Mouse (Mus musculus) liver, embryonic 12.5 days (tissue): ENCODE data around the gene Trp53inp2. TPM values are rescaled to one million over a fixed set of nuclear protein-coding genes. Genes with fewer than 3 reads are reported as not detected.

Experiments used
- ATAC-seq: fragments of 200-750 bp; cut with Nextera tagmentation; 2 replicates; pipeline ENCODE4 v1.8.0; 2017; ENCODE audit warnings: moderate number of reproducible peaks, mild to moderate bottlenecking, moderate library complexity
- H3K27ac ChIP-seq: fragments of 300-500 bp; sonication (generic); 2 replicates; pipeline ENCODE4 v1.5.1; 2016; ENCODE audit warnings: mild to moderate bottlenecking
- H3K27me3 ChIP-seq: fragments of 300-500 bp; sonication (generic); replicated peaks from 2 replicates; pipeline ENCODE4 v1.6.1; 2016; ENCODE audit warnings: mild to moderate bottlenecking, moderate library complexity
- H3K36me3 ChIP-seq: fragments of 300-500 bp; sonication (generic); 2 replicates; pipeline ENCODE4 v1.6.1; 2016; ENCODE audit warnings: mild to moderate bottlenecking, moderate library complexity
- H3K4me1 ChIP-seq: fragments of 300-500 bp; sonication (generic); 2 replicates; pipeline ENCODE4 v1.6.1; 2016
- H3K4me2 ChIP-seq: fragments of 300-500 bp; sonication (generic); 2 replicates; pipeline ENCODE4 v1.6.1; 2016; ENCODE audit warnings: mild to moderate bottlenecking, moderate library complexity
- H3K4me3 ChIP-seq: fragments of 300-500 bp; sonication (generic); 2 replicates; pipeline ENCODE4 v1.5.1; 2016; ENCODE audit warnings: mild to moderate bottlenecking, moderate library complexity
- H3K9ac ChIP-seq: fragments of 300-500 bp; sonication (generic); 2 replicates; pipeline ENCODE4 v1.6.1; 2016; ENCODE audit warnings: mild to moderate bottlenecking, moderate library complexity
- H3K9me3 ChIP-seq: fragments of 300-500 bp; sonication (generic); replicated peaks from 2 replicates; pipeline ENCODE4 v1.6.1; 2016; ENCODE audit warnings: mild to moderate bottlenecking, moderate library complexity
- WGBS: fragments of 180-500 bp; shearing (Covaris S2); methylation state at CpG from one replicate; pipeline ENCODE4 v1.1.7; 2016; ENCODE audit not compliant: insufficient replicate concordance; 5-methylcytosine and 5-hydroxymethylcytosine counted together
- polyA plus RNA-seq: library from polyadenylated mRNA; unstranded; fragments of >200 nt; fragmentation: Nextera tagmentation; extraction: Ambion mirVana; gene quantifications from 2 replicates; pipeline ENCODE4 v1.2.1, GENCODE M21; 2016

Trp53inp2 gene
- polyA plus RNA-seq, 1 experiment from 2014 or later: 2.5 TPM

DNA sequence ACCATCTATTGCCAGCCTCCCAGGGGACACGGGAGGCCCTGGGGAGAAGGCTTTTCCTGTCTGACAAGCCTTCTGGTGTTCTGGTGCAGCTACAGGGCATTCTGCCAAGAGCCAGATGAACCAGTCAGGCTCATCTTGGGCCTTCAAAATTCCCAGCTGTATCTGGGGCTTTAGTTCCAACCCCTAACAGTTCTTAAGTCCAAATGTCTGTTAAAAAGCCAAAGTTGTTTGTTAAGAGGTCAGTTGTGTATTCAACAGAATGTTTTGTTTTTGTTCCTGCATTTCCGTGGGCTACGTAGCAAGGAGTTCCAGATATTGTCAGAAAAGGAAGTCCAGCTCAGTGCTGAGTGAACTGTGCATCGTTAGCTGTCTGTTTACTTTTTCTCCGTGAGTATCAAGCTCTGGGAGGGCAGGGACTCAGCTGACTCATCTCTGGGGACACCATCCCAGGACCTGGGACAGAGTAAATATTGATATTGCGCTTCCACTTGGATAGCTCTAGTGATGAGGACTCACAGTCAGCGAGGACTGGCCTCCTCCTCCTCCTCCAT lies 11.5 kb upstream of the Trp53inp2 start:
- no peaks in the 10 kb centered on the region for H3K36me3 ChIP-seq
- ATAC-seq: peak; percentile 62
- 39% methylated on average over 7 of the region's 7 CpGs for WGBS
- H3K4me3 ChIP-seq: no peak overlapping the region
- peaks cover 13% of the 10 kb centered on the region for H3K4me1 ChIP-seq
- no peaks in the 10 kb centered on the region for H3K9me3 ChIP-seq
- H3K4me2 ChIP-seq: peak overlapping the region; percentile 0; the same call in 1 of the 2 replicates
- H3K9ac ChIP-seq: no peak overlapping the region
- H3K27me3 ChIP-seq: no peaks in the 10 kb centered on the region; the same call in 1 of the 2 replicates
- H3K27ac ChIP-seq: peak overlapping the region; percentile 58

DNA sequence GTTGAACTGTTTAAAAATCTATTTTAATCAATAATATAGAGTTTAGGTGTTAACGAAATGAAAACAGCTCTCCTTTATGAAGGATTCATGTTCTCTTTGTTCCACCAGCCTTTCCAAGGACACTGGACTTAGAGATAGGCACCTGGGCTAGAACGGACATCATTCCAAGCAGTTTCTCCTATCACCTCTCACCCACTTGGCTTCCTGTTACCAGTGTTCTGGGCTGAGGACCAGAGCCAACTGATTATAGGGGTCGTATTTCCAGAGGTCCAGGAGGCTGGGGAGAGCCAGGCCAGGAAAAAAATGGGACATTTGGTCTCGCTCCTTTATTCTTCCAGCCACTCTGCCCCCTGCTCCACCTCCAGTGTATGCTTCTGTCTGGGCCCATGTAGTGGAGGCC lies 8.4 kb upstream of the Trp53inp2 start:
- WGBS: 48% methylated on average over 4 of the region's 4 CpGs
- no peak for ATAC-seq
- H3K4me1 ChIP-seq: peaks cover 13% of the 10 kb centered on the region
- no peak overlapping the region for H3K4me3 ChIP-seq
- H3K4me2 ChIP-seq: no peak overlapping the region
- H3K9me3 ChIP-seq: no peaks in the 10 kb centered on the region
- peaks cover 7% of the 10 kb centered on the region; the same call in 1 of the 2 replicates for H3K27me3 ChIP-seq
- H3K27ac ChIP-seq: no peak overlapping the region
- H3K36me3 ChIP-seq: no peaks in the 10 kb centered on the region
- no peak overlapping the region for H3K9ac ChIP-seq

DNA sequence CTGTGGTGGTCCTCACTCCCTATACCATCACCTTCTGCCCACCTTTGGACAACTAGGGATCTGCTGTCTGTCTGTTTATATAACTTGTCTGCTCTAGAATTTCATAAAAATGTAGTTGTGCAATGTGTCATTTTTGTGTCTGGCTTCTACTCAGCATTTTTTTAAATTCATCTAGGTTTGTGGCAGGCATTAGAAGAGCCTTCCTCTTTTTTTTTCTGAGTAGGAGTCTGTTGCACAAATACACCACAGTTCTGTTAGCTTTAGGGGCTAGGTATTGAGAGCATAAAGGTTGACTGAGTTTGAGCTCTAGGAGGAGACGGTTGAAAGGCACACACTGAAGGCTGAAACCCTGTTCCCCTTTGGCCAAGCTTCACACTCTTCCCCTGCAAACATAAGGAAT lies 7.6 kb upstream of the Trp53inp2 start:
- H3K27ac ChIP-seq: no peak overlapping the region
- H3K36me3 ChIP-seq: no peaks in the 10 kb centered on the region
- H3K4me3 ChIP-seq: no peak overlapping the region
- peaks cover 13% of the 10 kb centered on the region for H3K4me1 ChIP-seq
- H3K4me2 ChIP-seq: no peak overlapping the region
- WGBS: 37% methylated on average over 1 of the region's 1 CpGs
- ATAC-seq: no peak
- H3K9ac ChIP-seq: no peak overlapping the region
- H3K9me3 ChIP-seq: no peaks in the 10 kb centered on the region
- peaks cover 11% of the 10 kb centered on the region for H3K27me3 ChIP-seq

DNA sequence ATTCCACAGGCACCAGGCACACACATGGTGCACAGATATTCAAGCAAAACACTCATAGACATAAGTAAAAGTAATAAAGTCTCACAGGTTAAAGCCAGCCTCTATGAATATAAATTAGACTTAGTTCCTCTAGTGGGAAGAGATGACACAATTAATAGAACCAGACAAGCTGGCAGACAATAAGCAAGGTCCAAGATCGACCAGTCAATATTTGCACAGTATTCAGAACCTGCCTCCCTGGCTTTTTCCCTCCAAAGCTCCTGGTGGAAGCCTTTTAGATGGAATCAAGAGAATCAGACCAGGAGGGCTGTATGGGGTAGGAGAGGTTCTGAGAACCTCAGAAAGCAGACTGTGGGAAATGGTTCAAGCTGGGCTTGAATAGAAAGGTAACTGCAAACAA lies 7.0 kb upstream of the Trp53inp2 start:
- Histone ChIP-seq H3K4me3 (no peak overlapping the region), H3K4me1 (peaks cover 13% of the 10 kb centered on the region), H3K4me2 (no peak overlapping the region), H3K9me3 (no peaks in the 10 kb centered on the region), H3K27me3 (peaks cover 17% of the 10 kb centered on the region), H3K9ac (no peak overlapping the region), H3K36me3 (no peaks in the 10 kb centered on the region), H3K27ac (no peak overlapping the region)
- no peak for ATAC-seq
- WGBS: 52% methylated on average over 1 of the region's 1 CpGs

DNA sequence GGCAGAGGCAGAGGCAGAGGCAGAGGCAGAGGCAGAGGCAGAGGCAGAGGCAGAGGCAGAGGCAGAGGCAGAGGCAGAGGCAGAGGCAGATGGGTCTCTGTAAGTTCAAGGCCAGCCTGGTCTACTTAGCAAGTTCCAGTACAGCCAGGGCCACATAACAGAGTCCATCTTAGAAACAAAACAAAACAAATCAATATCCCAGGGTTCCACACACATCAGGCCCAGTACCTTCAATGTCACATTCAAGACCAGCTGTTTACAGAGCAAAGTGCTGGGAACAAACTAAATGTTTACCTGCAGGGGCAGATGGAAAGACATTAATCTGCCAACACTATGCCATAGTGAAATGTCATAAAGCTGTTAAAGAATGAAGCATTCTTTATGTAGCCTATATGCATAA lies 6.3 kb upstream of the Trp53inp2 start:
- Histone ChIP-seq H3K36me3 (no peaks in the 10 kb centered on the region), H3K27me3 (peaks cover 23% of the 10 kb centered on the region), H3K4me1 (0 out of 2 replicates have a peak, but pooled peaks cover 8% of the 10 kb centered on the region), H3K4me3 (no peak overlapping the region), H3K9me3 (no peaks in the 10 kb centered on the region), H3K4me2 (no peak overlapping the region), H3K27ac (no peak overlapping the region), H3K9ac (no peak overlapping the region)
- ATAC-seq: no peak

DNA sequence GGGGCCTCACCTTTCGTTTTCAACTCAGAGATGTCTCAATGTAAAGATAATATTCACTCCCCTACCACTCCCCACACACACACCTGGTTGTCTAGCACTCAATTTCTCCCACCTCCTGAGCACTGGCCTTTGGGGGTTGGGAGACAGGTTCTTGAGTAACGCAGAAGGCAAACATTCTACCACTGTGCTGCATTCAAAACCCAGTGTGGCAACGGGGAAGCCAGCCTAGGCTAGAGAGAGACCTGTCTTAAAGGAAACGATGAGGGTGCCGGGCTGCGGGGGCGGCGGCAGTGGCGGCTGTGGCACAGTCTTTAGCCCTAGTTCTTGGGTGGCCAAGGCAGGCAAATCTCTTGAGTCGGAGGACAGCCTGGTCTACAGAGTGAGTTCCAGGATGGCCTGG lies 4.7 kb upstream of the Trp53inp2 start:
- no peak overlapping the region for H3K4me3 ChIP-seq
- no peak overlapping the region for H3K4me2 ChIP-seq
- 71% methylated on average over 10 of the region's 10 CpGs for WGBS
- peaks cover 10% of the 10 kb centered on the region for H3K4me1 ChIP-seq
- H3K27ac ChIP-seq: no peak overlapping the region
- H3K9me3 ChIP-seq: no peaks in the 10 kb centered on the region
- ATAC-seq: no peak
- H3K9ac ChIP-seq: no peak overlapping the region
- no peaks in the 10 kb centered on the region for H3K36me3 ChIP-seq
- peaks cover 40% of the 10 kb centered on the region for H3K27me3 ChIP-seq

DNA sequence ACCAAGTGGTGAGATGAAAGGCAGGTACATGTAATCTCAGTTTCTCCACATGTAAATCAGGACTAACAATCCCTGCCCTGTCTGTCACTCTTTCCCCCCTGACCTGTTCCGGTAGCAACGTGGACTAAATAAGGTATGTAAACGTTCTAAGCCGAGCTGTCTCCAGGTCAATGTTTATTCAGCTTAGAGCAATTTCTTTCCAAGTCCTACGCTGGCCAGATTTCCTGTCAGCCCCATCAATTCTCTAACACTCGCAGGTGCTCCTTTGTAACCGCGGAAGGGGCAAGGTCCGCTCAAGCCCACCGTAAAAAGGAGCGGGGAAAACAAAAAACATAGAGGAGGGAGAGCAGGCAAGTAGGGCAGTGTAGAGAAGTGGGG lies 190 bp downstream of the Trp53inp2 start:
- peak overlapping the region; percentile 91 for H3K4me2 ChIP-seq
- H3K27me3 ChIP-seq: peaks cover 42% of the 10 kb centered on the region
- 6% methylated on average over 11 of the region's 11 CpGs for WGBS
- H3K27ac ChIP-seq: no peak overlapping the region; the same call in 1 of the 2 replicates
- H3K4me3 ChIP-seq: peak overlapping the region; percentile 78
- peaks cover 20% of the 10 kb centered on the region for H3K4me1 ChIP-seq
- no peak for ATAC-seq
- H3K9ac ChIP-seq: peak overlapping the region; percentile 76
- no peaks in the 10 kb centered on the region for H3K36me3 ChIP-seq
- H3K9me3 ChIP-seq: no peaks in the 10 kb centered on the region

DNA sequence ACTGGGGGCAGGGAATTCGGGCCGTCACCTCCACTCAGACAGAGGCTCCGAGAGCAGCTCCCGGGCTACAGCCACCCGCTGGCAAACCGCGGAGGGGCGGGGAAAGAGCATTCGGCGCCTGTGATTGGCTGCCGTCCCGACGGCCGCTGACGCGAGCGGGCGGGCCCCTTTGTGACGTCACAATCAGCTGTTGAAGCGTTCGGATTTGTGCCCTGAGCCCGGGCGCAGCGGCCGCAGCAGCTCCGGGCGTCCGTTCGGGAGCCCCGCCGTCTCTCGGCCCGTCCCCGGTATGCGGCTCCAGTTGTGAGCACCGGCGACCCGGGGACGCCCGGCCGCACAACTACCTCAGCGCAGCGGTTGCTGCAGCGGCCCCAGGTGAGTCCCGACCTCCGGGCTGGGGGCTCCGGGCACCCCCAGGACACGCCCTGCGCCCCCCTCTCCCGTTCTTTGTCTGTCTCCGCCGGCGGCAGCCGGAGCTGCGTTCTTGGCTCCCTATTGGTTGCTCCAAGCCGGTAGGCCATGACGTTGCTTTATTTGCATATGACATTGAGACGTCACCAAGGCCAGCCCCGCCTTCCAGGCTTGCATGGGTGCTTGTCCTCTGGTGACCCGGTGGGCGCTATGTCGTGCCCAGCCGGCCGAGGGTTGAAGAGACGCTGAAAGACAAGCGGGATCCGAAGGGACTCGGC lies 928 bp downstream of the Trp53inp2 start:
- peak; percentile 90 for ATAC-seq
- Histone ChIP-seq H3K9me3 (no peaks in the 10 kb centered on the region), H3K27me3 (peaks cover 45% of the 10 kb centered on the region), H3K36me3 (no peaks in the 10 kb centered on the region), H3K9ac (peak overlapping the region; percentile 76), H3K4me3 (peak overlapping the region; percentile 78), H3K4me1 (peaks cover 26% of the 10 kb centered on the region), H3K4me2 (peak overlapping the region; percentile 91), H3K27ac (peak overlapping the region; percentile 93)
- whole genome bisulfite sequencing: under 1% methylated on average over 68 of the region's 68 CpGs

DNA sequence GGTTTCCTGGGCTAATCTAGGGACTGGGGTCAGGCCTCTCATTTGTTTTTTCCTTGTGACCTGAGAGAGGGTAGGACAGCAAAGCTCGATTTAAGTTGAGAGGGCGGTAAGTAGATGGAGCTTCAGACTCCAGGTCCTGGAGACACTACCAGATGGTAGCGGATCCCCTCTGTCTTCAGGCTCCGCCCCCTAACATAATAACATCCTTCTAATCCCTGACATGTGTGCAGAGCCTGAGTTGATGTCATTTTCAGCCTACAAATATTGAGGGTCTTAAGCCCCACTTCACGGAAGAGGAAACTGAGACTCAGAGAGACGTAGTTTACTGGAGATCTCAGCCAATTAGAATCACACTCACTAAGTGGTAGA lies 1.5 kb downstream of the Trp53inp2 start:
- Histone ChIP-seq H3K27ac (peak overlapping the region; percentile 93; the same call in 1 of the 2 replicates), H3K9me3 (no peaks in the 10 kb centered on the region), H3K9ac (peak overlapping the region; percentile 76), H3K27me3 (peaks cover 42% of the 10 kb centered on the region), H3K36me3 (no peaks in the 10 kb centered on the region), H3K4me3 (peak overlapping the region; percentile 78), H3K4me1 (peaks cover 27% of the 10 kb centered on the region), H3K4me2 (peak overlapping the region; percentile 91)
- 27% methylated on average over 6 of the region's 6 CpGs for WGBS
- ATAC-seq: no peak

DNA sequence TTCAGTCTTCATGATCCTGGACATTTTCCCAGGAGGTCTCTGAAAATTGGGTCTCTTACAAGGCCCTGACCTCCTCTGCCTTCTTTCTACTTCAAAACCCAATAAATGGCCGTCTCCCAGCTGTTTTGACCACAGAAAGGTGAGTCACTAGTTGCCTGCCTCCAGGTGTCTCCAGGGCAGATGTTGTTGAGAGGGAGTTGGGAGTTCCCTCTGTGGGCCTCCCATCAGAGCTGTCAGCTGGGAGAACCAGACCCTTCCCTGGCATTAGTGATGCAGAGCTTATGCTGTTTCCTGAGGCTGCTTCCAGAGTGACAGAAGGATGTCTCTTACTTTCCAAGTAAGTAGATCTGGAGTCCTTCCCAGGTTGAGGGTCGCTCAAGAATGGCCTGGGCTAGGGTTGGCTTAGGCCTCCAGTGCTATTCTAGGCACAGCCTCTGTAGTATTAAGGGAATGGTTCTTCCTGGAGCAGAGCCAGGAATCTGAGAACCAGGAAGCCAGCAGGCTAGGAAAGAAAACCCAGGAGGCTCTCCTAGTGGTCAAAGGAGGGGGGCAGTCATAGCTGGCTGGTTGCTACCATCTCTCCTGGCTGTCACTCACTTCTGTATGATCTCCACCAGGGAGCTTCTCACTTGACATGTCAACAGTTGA lies 2.1 kb downstream of the Trp53inp2 start:
- no peak overlapping the region for H3K9ac ChIP-seq
- H3K4me2 ChIP-seq: no peak overlapping the region
- no peaks in the 10 kb centered on the region for H3K9me3 ChIP-seq
- WGBS: 77% methylated on average over 2 of the region's 2 CpGs
- peaks cover 42% of the 10 kb centered on the region for H3K27me3 ChIP-seq
- H3K27ac ChIP-seq: no peak overlapping the region
- 0 out of 2 replicates have a peak overlapping the region, but pooled peaks have one; percentile 78 for H3K4me3 ChIP-seq
- H3K36me3 ChIP-seq: no peaks in the 10 kb centered on the region
- ATAC-seq: no peak
- peaks cover 27% of the 10 kb centered on the region for H3K4me1 ChIP-seq

DNA sequence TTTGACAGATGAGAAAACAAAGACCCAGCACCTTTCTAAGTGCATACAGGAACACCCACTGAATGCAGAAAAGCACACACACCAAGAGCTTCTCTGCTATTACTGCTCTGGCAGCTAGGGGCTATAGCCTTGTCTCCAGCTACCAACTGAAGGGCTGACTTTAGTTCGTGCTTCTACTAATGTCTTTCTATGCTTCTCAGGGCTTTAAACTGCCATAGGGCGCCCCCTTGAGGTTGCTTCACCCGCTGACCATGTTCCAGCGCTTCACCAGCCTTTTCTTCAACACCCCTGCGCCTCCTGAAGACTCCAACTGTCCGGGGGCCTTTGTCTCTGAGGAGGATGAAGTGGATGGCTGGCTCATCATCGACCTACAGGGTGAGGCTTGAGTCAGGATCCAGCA lies 4.2 kb downstream of the Trp53inp2 start:
- no peak overlapping the region for H3K9ac ChIP-seq
- peaks cover 27% of the 10 kb centered on the region for H3K4me1 ChIP-seq
- H3K9me3 ChIP-seq: no peaks in the 10 kb centered on the region
- no peak overlapping the region for H3K4me3 ChIP-seq
- peaks cover 20% of the 10 kb centered on the region for H3K27me3 ChIP-seq
- peaks cover 9% of the 10 kb centered on the region for H3K36me3 ChIP-seq
- no peak overlapping the region for H3K27ac ChIP-seq
- WGBS: 24% methylated on average over 7 of the region's 7 CpGs
- no peak for ATAC-seq
- H3K4me2 ChIP-seq: no peak overlapping the region

DNA sequence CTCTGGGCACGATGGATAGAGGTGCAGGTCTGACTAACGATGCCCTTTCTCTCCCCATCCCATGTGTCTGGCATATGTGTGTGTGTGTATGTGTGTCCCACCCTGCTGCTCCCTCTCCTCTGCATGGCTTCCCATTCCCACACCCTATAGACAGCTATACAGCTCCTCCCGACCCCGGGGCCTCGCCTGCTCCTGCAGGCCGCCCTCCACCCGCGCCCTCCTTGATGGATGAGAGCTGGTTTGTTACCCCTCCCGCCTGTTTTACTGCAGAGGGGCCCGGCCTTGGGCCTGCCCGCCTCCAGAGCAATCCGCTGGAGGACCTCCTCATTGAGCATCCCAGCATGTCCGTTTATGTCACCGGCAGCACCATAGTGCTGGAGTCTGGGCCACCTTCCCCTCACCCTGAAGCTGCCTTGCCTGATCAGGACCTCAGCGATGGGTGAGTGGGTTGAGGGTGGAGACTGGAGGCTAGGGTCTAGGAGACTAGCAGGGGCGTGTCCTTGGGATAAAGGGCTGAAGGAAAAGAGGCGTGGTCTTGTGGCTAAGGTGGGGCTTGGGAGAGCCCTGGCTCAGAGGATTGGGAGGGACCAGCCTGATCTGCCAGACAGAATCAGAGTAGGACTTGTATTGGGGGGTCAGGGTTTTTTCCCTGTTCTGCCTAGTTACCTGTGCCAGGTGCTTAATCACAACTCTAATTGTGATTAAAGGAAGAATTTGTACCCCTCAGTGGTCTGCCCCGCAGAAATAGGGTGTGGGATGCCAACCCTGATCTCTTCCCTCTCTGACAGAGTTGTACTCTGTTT lies 5.1 kb downstream of the Trp53inp2 start:
- H3K9me3 ChIP-seq: no peaks in the 10 kb centered on the region
- no peak overlapping the region for H3K9ac ChIP-seq
- no peak overlapping the region for H3K4me3 ChIP-seq
- H3K27ac ChIP-seq: no peak overlapping the region
- peaks cover 12% of the 10 kb centered on the region for H3K27me3 ChIP-seq
- H3K4me1 ChIP-seq: peaks cover 24% of the 10 kb centered on the region
- no peak for ATAC-seq
- H3K4me2 ChIP-seq: no peak overlapping the region
- peaks cover 17% of the 10 kb centered on the region for H3K36me3 ChIP-seq
- WGBS: 61% methylated on average over 17 of the region's 18 CpGs
